Mouse (Mus musculus): ENCODE measurements at regions not wholly inside any gene's neighbourhood (a gene's known extent, or its start where the extent isn't known, plus 50 kb on each side); places are given as distances from the start of the nearest gene placed in this dataset.

DNA sequence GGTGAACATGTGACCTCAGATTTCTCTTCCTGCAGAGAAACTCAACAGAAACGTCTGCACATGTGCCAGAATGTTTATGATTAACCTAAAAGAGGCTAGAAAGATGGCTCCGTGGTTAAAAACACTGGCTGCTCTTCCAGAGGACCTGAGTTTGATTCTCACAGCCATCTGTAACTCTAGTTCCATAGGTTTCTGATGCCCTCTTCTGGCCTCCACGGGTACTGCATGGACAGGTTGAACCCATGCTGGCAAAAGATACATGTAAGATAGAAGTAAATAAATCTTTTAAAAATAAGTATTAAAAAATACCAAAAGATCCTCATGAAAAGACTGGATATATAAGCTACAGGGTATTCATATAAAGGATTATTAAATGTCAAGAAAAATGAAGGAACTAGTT is 56.8 kb upstream of the Zfp507 start:
- no peak for DNase-seq (ENCODE audit: extremely low spot score, low read depth, low spot score)

- DNase-seq (ENCODE audit: extremely low spot score, low read depth, low spot score) = no peak
Measured at GRCm38 (mm10) chr7:35857693-35858092, 54.9 kb upstream of the Zfp507 start.
